Mouse (Mus musculus): ENCODE results near the gene Lrmda. TPM values are rescaled to one million over a fixed set of nuclear protein-coding genes. Genes with fewer than 3 reads are reported as not detected.

Lrmda gene
- total RNA-seq, 2 experiments from 2014 or later: 20.9 to 27.0 TPM

DNA sequence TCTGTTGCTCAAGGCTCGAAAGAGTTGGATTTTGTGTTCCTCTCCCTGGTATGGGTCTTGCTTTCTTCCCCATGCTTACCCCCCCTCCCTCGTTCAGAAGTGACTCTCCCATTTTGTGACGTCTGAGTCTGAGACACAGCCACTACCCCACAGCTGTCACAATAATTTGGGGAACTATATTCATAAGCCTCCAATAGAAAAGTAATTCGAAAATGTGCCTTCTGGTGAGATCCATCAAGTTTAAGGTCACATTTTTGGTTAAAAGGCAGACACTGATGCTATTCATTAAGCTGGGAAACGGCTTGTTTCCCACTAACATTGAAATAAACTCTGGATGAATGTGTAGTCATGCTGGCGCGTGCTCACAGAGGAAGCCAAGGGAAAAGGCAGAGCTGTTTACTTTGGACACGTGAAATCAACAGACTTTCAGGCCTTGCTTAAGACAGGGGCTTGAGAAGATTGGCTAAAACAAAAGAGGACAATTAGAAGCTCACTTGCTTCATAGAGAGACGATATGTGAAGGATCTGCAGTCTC, 795.4 kb downstream of the Lrmda start:
- no peak for ATAC-seq (replicated peaks; ENCODE audit: poor library complexity)

DNA sequence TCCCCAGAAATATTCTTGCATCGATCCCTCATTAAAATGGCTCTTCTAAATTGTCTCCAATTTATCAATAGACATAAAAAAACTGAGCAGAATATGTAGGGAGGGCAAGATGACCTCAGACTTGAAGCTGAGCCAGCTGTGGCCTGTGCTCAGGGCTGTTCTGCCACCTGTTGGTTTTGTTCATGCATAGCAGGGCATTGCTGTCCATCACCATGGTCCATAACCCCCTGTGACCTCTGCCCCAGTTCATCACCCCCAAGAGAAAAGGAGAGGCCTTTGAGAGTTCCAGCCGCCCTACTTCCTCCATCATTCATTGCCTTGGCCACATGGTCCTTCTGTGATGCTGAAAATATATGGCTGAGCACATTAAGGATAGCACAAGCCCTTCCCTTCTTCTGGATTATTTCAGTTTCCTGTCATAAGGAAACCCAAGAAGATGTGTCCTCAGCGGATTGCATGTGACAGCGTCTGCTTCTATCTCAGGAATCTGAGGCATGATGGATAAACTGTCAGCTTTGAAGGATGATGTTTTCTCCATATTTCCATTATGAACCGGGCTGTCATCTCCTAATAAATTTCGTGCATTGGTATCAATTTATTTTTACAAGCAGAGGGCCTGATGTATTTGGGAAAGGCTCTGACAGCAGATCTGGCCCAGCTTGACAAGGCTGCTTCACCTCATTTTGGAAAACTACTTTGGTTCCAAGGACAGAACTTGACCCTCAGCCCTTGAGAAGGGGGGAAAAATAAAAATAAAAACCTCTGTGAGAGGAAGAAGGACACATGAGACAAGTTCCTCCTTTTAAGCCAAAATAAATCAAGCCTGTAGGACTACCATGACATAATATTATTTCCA, 798.1 kb downstream of the Lrmda start:
- peak; percentile 75 for ATAC-seq (replicated peaks; ENCODE audit: poor library complexity)

DNA sequence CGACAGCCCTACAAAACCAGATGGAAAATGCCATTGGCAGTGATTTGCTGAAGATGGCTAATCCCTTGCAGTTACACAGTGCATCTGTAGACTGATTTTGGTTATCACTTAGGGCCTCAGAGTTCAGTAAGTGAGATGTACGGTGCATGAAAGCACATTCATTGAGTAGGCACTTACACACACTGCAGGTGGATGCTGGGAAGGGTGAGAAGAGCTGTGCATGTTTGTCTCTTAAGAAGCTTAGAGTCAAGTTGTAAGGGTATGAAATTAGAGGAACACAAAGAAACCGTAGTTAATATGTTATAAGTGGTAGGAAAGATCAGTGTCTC, 798.7 kb downstream of the Lrmda start:
- no peak for ATAC-seq (replicated peaks; ENCODE audit: poor library complexity)

DNA sequence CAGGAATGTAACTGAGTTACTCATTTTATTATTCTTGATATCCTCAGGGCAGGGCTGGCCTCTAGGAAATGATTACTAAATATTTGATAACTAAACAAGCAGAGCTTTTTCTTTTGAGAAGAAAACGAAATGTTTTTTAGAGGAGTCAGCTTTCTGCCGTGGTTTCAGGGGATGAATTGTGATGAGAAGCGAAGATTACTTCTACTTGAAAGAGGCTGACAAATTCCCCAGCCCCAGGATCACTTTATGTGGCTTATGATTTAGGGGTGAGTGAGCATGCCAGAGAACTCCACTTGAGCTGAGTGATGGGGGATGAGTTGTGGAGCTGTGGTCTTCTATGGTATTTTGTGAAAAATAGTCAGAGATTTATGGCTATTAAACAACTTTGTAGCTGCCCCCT, 803.4 kb downstream of the Lrmda start:
- no peak for ATAC-seq (replicated peaks; ENCODE audit: poor library complexity)

DNA sequence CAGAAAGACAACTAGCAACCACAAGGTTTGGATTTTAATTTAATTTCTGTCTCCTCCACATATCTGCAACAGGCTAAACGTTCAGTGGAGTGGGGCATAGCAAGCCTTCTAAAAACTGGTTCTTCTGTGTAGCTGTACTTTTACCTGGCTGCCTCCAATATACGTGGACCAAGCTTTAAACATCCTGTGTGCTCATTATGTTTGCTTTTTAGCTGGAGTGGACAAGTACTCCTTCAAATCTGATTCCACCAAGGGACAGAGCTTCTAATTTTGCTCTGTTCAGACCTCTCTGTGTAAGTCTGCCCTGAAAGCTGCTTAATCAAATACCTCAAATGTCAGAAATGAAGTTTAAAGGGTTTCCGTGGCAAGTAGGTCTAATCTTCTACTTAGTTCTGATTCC, 807.3 kb downstream of the Lrmda start:
- no peak for ATAC-seq (replicated peaks; ENCODE audit: poor library complexity)

DNA sequence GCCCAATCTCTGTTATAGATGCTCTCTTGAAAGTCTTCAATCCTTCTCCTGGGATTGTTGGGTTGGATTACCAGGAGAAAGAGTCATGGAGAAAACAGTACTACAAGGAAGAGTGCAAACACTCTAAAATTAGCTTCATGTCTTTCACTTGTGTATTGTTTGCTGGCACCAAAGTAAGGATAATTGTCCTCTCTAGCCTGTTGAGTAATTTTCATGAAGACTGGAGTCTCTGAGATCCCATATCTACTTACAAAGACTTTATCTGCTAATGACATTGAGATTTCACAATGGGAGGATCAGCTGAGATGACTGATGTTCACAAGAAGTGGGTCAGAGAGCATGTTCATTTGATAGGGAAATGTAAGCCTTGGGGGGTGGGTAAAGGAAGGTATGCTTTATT, 817.5 kb downstream of the Lrmda start:
- no peak for ATAC-seq (replicated peaks; ENCODE audit: poor library complexity)

DNA sequence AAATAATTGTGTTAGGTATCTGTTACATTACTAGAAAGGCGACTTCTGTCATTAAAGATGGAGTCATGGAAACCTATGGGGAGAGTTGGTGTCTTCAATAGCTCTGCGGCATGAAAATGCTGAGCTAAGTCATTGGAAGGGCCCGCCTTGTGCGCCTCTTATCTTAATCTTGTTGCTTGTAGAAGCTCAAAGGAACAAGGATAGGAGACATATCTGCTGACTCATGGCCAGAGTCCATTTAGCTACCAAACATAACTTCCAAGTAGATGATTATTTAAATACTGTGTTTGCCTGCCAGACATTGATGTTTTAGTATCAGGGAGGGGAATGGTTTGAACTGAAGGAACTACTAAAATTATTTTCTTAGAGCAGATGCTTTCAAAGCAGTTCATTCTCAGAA, 821.6 kb downstream of the Lrmda start:
- peak; percentile 54; the same call in 1 of the 2 replicates for ATAC-seq (replicated peaks; ENCODE audit: poor library complexity)

DNA sequence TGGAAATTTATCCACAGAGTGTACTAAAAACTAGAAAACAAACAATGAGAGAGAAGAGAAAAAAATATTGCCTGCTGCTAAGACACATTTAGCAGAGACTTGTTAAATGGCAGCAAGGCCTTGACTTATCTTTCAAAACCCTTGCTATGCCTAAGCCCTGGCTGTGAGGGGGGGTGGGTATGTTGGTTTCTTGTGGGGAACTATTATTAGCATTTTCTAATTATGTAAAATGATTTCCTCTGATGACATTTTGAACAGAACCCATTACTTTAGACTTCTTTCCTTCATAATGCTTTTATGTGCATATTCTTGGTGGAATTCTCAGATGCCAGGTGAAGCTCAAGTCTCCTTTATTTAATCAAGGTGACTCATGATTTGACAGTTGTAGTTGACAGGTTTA, 824.5 kb downstream of the Lrmda start:
- no peak for ATAC-seq (replicated peaks; ENCODE audit: poor library complexity)

DNA sequence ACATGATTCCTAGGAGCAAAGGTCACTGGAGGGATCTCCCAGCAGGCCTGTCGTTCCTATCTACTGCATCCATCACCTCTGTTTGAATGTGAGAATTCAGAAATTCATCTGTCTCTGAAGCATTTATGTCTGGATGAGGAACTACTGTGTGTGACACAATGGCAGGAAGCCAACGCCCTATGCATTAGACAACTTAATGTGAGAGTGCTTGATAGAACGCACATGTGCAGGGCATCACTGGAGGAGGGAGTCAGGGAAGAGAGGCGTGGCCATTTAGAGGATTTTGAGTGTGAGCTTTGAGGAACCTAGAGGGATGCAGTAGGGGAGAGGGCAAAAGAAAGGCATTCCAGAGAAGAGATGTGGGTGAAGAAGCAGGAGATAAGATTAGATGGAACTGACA, 825.9 kb downstream of the Lrmda start:
- ATAC-seq (replicated peaks; ENCODE audit: poor library complexity): peak; percentile 58

DNA sequence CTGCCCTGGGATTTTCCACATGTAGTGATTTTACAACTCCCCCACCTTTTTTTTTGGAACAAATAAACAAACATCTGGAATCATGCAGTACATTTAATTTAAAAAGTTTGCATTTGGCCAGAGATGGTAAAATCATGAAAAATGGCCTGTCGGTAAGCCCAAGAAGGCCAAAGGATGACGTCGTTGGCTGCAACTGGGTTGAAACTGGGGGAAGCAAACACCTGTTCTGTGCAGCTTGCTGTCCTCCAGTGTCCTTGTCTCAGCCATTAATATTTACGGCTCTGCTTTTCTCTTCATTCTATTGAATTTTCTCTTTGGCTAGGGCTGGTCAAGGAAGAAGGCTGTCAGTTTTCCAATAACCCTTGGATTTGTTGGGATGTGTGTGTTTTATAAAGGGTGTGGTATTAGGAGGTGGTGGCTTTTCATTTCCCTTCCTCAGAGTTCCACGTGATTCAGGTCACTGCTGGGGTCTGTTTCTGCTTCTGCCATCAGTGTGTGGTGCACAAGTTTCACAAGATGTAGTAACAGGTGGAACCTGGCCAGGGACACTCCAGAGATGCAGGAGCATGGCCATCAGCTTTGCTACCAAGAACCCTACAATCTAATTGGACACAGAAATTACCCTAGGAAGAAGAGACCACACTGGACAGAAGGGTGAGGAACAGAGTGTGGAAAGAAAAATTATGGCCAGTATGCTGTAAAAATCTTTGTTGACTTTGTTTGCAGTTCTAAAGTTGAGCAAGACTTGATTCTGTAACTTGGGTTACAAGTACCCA, 827.7 kb downstream of the Lrmda start:
- 0 out of 2 replicates have a peak, but pooled peaks have one; percentile 42 for ATAC-seq (replicated peaks; ENCODE audit: poor library complexity)

DNA sequence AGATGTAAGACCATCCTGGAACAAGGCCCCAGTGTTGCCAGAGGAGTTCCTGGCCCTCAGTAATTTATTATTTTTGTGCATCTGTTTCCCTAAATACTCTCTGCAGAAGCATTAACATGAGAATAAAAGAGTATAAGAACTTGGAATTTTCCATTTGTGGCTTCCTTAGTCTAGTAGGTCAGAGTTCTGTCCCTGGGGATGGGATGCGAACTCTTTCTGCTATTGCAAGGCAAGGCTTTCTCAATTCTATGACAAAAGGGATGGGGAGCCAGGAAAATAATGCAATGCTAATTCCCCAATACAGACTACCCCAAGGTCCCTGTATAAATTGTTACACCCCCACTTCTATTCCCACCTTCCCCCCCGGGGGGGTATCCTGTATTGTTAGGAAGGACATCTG, 829.6 kb downstream of the Lrmda start:
- no peak for ATAC-seq (replicated peaks; ENCODE audit: poor library complexity)

DNA sequence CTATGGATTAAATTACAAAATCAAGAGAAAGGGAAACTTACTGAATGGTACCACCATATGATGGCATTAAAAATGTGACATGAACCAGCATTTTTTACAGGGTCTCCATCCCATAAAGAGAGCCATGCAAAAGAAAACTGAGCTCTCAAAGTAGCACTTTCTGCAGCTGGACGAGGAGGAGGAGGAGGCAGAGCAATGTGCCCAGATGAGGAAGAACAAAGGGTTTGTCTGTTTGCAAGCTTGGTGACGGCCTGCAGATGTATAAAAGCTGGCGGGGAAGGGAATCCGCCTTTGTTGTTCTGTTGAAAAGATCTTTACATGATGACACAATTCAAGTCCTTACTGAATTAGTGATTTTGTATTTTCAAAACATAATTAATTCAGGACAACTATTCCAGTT, 841.1 kb downstream of the Lrmda start:
- no peak for ATAC-seq (replicated peaks; ENCODE audit: poor library complexity)

DNA sequence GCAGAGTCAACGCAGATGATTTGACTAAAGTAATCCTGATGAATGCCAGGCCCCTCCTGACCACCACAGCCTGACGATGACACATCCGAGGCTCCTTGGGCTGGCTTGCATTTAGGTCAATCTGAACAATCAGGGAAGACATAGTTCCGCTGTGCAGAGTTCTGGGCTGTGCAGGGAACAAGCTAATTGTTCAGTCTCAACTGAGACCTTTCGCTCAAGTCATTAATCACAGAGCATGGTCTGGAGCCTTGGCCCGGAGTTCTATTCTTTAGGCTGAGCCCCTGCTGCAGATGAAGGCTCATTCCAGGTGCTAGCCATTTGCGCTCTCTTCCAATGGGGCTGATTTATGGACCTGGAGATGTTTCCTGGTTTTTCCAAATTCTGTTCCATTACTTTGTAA, 844.6 kb downstream of the Lrmda start:
- ATAC-seq (replicated peaks; ENCODE audit: poor library complexity): no peak

DNA sequence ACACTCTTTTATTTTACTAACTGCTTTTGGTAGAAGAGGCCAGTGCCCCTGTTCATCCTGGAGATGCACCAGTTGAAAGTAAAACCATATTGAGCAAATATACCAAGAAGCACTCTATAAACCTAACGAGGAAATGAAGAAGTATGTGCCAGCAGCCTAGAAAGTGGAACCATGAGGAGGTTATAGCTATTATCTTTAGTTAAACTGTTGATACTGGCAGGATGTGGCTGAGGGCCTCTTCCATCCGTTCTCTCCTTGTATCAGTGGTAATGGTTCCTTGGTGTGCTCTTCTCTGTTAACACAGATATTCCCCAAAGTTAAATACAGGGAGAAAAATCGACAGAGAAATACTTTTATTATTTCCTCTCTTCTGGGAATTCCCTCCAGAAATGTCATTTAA, 855.1 kb downstream of the Lrmda start:
- ATAC-seq (replicated peaks; ENCODE audit: poor library complexity): 0 out of 2 replicates have a peak, but pooled peaks have one; percentile 20

DNA sequence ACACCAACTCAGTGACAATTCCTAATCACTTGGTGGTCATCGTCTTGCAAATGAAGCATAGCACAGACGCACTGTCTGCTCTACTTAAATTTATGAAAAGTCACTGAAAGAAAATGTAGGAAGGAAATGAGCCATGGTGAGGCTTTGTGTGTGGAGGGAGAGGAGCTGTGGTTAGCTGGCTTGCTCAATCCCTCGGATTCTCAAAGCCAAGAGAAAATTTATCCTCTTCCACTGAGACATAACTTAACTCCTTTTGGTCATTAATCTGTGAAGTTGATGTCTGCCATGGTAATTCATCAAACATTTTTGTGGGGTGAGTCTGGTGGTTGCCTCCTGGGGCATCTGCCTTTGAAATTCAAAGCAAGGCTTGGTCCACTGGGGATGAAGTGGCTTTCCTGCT, 867.7 kb downstream of the Lrmda start:
- ATAC-seq (replicated peaks; ENCODE audit: poor library complexity): peak; percentile 71

DNA sequence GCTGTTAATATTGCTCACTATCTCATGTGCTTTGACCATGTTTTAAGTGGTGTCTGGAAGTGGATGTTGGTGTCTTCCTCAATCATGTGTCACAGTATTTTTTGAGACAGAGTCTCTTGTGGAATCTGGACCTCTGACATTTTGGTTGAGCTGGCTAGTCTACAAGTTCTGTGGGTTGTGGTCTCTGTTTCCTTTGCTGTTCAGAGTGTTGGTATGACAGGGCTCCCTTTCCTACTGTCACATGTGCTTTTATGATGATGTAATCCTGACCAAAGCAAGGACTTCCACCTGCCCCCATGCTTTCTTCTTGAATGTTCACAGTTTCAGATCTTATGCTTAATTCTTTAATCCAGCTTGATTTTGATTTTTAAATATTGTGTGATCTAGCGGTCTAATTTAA, 879.8 kb downstream of the Lrmda start:
- ATAC-seq (replicated peaks; ENCODE audit: poor library complexity): peak; percentile 57; the same call in 1 of the 2 replicates

DNA sequence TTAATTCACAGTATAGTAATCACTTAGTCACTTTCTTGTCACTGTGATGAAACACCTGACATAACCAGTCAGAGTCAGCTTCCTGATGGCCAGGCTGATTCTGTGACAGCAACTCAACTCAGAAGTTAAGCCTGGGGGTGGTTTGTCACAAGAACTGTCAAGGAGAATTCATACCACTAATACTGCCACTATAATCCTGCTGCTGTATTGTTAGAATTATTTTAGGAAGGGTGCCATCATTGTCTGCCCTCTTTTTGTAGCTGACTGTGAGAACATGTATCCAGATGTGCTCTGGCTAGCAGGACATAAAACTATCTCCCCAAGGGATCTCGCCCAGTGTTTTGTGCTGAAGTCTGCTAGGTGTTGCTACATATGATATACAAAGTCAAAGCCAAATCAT, 882.6 kb downstream of the Lrmda start:
- ATAC-seq (replicated peaks; ENCODE audit: poor library complexity): no peak

DNA sequence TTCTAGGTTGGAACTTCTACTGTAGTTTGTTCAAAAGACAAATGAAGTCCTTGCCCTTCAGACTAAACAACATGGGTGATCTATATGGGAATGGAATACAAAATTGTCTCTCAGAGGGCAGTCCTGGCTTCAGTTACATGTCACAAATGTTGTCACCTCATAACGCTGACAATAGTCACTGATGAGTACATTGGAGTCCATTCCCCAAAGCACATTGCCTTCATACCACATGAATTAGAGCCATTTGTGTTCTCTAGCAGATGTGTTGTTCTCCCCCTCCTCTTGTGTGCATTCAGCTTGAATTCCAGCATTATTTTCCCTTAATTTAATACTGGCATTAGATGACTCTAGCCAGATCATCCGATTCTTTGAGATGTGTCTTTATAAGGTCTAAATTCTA, 883.4 kb downstream of the Lrmda start:
- ATAC-seq (replicated peaks; ENCODE audit: poor library complexity): no peak

DNA sequence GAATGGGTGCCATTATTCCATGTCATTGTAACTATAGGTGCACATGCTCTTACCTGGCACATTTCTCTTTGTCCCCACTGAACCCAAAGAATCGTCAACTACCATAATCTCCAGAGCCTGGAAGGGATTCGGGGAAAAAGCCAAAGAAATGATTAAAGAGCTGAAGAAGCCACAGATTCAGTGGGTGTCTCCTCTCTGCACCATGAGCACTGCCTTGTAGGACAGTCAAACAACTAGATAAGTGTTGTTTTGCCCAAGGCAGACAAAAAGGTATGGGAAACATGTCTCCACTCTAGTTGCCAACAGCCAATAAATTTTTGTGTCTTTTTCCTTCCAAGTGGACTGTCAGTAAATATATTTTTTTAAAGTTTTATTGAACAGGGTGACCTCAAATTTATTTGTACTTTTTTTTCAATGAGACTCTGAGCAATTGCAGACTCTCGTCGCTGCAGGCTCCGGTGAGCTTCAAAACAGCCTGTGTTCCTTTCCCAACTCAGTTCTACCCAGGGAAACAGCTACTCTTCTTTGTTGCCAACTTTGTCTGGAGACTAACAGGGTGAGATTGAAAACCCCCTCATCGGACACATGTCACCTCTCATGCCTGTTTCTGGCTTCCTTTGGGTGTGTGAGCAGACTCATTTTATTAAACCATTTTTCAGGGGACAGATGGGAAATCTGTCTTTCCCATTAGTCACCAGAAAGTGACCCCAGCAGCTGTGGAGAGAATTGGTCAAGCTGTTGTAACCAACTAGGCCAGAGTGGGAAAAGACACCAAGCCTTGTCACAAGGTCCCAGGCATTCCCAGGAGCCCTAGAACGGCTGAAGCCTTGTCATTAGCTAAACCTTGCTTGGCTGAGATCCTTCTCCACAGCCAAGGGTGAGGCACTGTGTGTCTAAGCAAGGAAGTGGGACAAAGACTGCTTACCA, 886.5 kb downstream of the Lrmda start:
- no peak for ATAC-seq (replicated peaks; ENCODE audit: poor library complexity)

DNA sequence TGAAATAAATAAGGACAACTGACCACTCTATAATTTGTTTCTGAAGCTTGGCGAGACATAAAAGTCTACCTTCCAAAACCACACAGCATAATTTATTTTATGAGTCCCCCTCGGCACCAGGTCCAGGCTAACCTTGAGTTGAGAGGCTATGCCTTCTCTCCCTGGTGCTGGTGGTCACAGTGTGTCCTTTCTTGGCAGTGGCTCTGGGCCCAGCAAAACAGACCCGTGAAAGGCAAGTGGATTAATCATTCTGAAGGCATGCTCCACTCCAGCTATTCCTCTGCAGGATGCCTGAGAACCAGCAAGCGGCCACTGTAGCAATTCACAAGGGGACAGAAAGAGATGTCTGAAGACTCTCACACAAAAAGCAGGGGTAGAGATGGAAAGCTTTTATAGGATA, 887.2 kb downstream of the Lrmda start:
- no peak for ATAC-seq (replicated peaks; ENCODE audit: poor library complexity)

DNA sequence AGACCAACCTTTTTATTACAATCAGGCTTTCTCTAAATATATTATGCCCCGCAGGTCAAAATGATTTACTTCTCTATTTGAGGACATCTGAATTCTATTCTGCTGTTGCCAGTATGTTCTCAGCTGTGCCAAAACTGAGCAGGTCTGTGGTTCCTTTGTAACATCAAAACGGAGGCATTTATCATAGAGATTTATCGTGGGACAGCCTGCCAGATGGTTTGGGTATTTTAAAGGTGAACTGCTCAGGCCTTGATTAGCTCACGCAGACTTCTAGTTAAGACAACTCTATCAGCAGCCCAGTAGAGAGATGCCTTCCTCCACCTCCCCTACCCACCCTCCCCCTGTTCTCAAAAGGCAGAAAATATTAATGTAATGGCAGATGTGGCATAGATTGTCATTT, 887.7 kb downstream of the Lrmda start:
- ATAC-seq (replicated peaks; ENCODE audit: poor library complexity): no peak
